Mouse (Mus musculus): ENCODE data around the gene Ms4a4b. TPM values are rescaled to one million over a fixed set of nuclear protein-coding genes. Genes with fewer than 3 reads are reported as not detected.

Gene Ms4a4b
- polyA plus RNA-seq, 2 experiments = 0.30 TPM

DNA sequence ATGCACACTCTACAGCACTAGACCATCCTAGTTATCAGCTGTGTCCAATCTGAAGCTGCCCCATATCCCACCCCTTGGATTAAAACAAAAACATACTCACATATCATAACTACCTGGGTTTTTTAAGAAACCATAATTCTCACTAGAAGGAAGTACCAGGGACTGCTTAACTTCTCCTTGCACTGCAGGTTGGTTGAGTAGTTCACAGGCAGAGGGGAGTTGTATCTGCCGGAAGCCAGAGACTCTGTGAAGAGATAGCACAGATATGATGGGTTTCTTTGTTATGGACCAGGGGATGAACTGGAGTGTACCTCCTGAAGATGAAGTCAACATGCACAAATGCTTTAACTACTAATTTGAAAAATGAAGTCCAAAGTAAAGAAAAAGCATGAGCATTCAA lies 57.4 kb downstream of the Ms4a4b start:
- no peaks in the 10 kb centered on the region for H3K36me3 ChIP-seq (replicated peaks; ENCODE audit: control insufficient read depth, insufficient read depth, low read depth)
- H3K4me2 ChIP-seq (ENCODE audit: low read depth) = no peak overlapping the region
- H3K27ac ChIP-seq = no peak overlapping the region
- TF ChIP-seq CTCF (IDR thresholded peaks at IDR 0.05; ENCODE audit: low read depth) (no peak), EP300 (IDR thresholded peaks at IDR 0.05; ENCODE audit: low read depth) (no peak)
- no peaks in the 10 kb centered on the region for H3K9me3 ChIP-seq (ENCODE audit: control insufficient read depth, low read length)
- H3K4me3 ChIP-seq (ENCODE audit: insufficient read depth in 1 of 2, low read depth in 2 of 2, low read length in 2 of 2) = no peak overlapping the region
- 61% methylated on average over 1 of the region's 1 CpGs for WGBS (ENCODE audit: insufficient replicate concordance)
- no peaks in the 10 kb centered on the region for H3K4me1 ChIP-seq (replicated peaks; ENCODE audit: control insufficient read depth in 2 of 2, insufficient read depth in 2 of 2, low read length in 1 of 2)
- no peaks in the 10 kb centered on the region for H3K27me3 ChIP-seq (ENCODE audit: control insufficient read depth, insufficient read depth, low read length)
- no peak overlapping the region for H3K9ac ChIP-seq (replicated peaks)
- DNase-seq (ENCODE audit: low read depth in 3 of 3, low spot score in 3 of 3) (no peak), ATAC-seq (ENCODE audit: insufficient read depth) (no peak)

DNA sequence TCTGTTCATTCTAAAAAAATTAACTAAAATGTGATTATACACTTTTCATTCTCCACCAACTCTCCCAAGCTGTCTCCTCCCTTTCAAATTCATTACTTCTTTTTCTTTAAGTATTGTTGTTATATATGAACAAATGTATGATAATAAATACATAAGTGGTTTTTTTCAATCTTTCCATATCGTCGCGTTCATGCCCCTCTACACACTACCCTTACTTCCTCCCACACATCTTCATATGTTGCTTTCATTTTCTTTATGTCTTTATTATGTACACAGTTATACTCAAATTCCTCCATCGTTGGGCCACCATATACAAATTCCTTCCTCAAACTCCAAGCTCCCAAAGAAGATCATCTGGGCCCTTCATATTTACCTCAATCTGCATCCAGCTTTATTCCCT lies 58.0 kb downstream of the Ms4a4b start:
- WGBS (ENCODE audit: insufficient replicate concordance) = 66% methylated on average over 4 of the region's 4 CpGs
- H3K9ac ChIP-seq (replicated peaks) = no peak overlapping the region
- H3K4me1 ChIP-seq (replicated peaks; ENCODE audit: control insufficient read depth in 2 of 2, insufficient read depth in 2 of 2, low read length in 1 of 2) = no peaks in the 10 kb centered on the region
- no peak overlapping the region for H3K4me3 ChIP-seq (ENCODE audit: insufficient read depth in 1 of 2, low read depth in 2 of 2, low read length in 2 of 2)
- H3K36me3 ChIP-seq (replicated peaks; ENCODE audit: control insufficient read depth, insufficient read depth, low read depth) = no peaks in the 10 kb centered on the region
- H3K27me3 ChIP-seq (ENCODE audit: control insufficient read depth, insufficient read depth, low read length) = no peaks in the 10 kb centered on the region
- TF ChIP-seq CTCF (IDR thresholded peaks at IDR 0.05; ENCODE audit: low read depth) (no peak), EP300 (IDR thresholded peaks at IDR 0.05; ENCODE audit: low read depth) (no peak)
- ATAC-seq (ENCODE audit: insufficient read depth) (no peak), DNase-seq (ENCODE audit: low read depth in 3 of 3, low spot score in 3 of 3) (no peak)
- H3K4me2 ChIP-seq (ENCODE audit: low read depth) = no peak overlapping the region
- H3K9me3 ChIP-seq (ENCODE audit: control insufficient read depth, low read length) = no peaks in the 10 kb centered on the region
- H3K27ac ChIP-seq = no peak overlapping the region

DNA sequence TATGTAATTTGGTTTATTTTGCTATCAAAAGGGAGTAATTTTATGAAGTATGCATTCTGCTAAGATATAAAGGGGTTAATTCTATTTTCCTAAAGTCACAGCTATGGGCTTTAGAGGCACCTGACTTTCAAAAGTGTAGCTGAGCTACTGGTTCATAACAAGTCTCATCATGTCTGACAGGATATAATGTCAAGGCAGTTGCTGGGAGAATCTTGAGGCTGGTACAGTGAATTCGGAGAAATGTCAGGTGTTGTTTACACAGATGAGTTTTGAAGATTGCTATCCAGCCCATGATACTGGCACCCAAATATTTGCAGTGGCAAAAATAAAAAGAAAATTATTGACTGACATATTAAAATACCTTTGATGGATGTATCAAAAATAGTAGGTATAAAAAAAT lies 61.5 kb downstream of the Ms4a4b start:
- Histone ChIP-seq H3K27ac (no peak overlapping the region), H3K4me2 (ENCODE audit: low read depth) (no peak overlapping the region), H3K4me3 (ENCODE audit: insufficient read depth in 1 of 2, low read depth in 2 of 2, low read length in 2 of 2) (no peak overlapping the region), H3K9me3 (ENCODE audit: control insufficient read depth, low read length) (no peaks in the 10 kb centered on the region), H3K9ac (replicated peaks) (no peak overlapping the region), H3K4me1 (replicated peaks; ENCODE audit: control insufficient read depth in 2 of 2, insufficient read depth in 2 of 2, low read length in 1 of 2) (no peaks in the 10 kb centered on the region), H3K36me3 (replicated peaks; ENCODE audit: control insufficient read depth, insufficient read depth, low read depth) (no peaks in the 10 kb centered on the region), H3K27me3 (ENCODE audit: control insufficient read depth, insufficient read depth, low read length) (no peaks in the 10 kb centered on the region)
- TF ChIP-seq CTCF (IDR thresholded peaks at IDR 0.05; ENCODE audit: low read depth) = no peak
- TF ChIP-seq EP300 (IDR thresholded peaks at IDR 0.05; ENCODE audit: low read depth) = no peak
- 66% methylated on average over 1 of the region's 1 CpGs for WGBS (ENCODE audit: insufficient replicate concordance)
- ATAC-seq (ENCODE audit: insufficient read depth) (no peak), DNase-seq (ENCODE audit: low read depth in 3 of 3, low spot score in 3 of 3) (no peak)

GRCm38 (mm10) chr19:11513458-11513857 lies 70.1 kb downstream of the Ms4a4b start:
- ATAC-seq (ENCODE audit: insufficient read depth) (no peak), DNase-seq (ENCODE audit: low read depth in 3 of 3, low spot score in 3 of 3) (no peak)
- no peaks in the 10 kb centered on the region for H3K27me3 ChIP-seq (ENCODE audit: control insufficient read depth, insufficient read depth, low read length)
- H3K4me2 ChIP-seq (ENCODE audit: low read depth) = no peak overlapping the region
- WGBS (ENCODE audit: insufficient replicate concordance) = 25% methylated on average over 1 of the region's 1 CpGs
- H3K4me3 ChIP-seq (ENCODE audit: insufficient read depth in 1 of 2, low read depth in 2 of 2, low read length in 2 of 2) = no peak overlapping the region
- H3K4me1 ChIP-seq (replicated peaks; ENCODE audit: control insufficient read depth in 2 of 2, insufficient read depth in 2 of 2, low read length in 1 of 2) = no peaks in the 10 kb centered on the region
- no peaks in the 10 kb centered on the region for H3K9me3 ChIP-seq (ENCODE audit: control insufficient read depth, low read length)
- no peak for TF ChIP-seq EP300 (IDR thresholded peaks at IDR 0.05; ENCODE audit: low read depth)
- no peak for TF ChIP-seq CTCF (IDR thresholded peaks at IDR 0.05; ENCODE audit: low read depth)
- no peak overlapping the region for H3K9ac ChIP-seq (replicated peaks)
- H3K27ac ChIP-seq = no peak overlapping the region
- H3K36me3 ChIP-seq (replicated peaks; ENCODE audit: control insufficient read depth, insufficient read depth, low read depth) = no peaks in the 10 kb centered on the region

DNA sequence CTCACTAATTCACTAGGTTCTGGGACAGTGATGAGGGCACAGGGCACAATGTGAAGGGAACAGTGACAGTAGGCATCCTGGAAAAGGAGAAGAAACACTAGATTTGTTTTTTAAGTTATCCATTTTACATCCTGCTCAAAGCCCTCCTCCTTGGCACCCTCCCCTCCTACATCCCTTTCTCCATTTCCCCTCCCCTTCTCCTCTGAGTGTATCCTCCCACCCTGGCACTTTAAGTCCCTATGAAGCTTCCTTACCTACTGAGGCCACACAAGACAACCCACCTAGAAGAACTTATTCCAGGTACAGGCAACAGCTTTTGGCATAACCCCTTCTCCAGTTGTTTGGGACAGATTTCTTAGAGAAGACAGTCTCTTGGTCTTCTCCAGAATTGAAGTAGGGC lies 72.9 kb downstream of the Ms4a4b start, which contains the start of gene Ms4a6b:
Ms4a6b (plus strand) TSS at position 267 of the 400 bp plus-strand sequence.
- Histone ChIP-seq H3K9ac (replicated peaks) (no peak within 1 kb of the TSS), H3K4me1 (replicated peaks; ENCODE audit: control insufficient read depth in 2 of 2, insufficient read depth in 2 of 2, low read length in 1 of 2) (no peaks in the 10 kb centered on the region), H3K36me3 (replicated peaks; ENCODE audit: control insufficient read depth, insufficient read depth, low read depth) (no peaks in the 10 kb centered on the region), H3K9me3 (ENCODE audit: control insufficient read depth, low read length) (no peaks in the 10 kb centered on the region), H3K4me2 (ENCODE audit: low read depth) (no peak within 1 kb of the TSS), H3K27me3 (ENCODE audit: control insufficient read depth, insufficient read depth, low read length) (no peaks in the 10 kb centered on the region), H3K27ac (no peak within 1 kb of the TSS), H3K4me3 (ENCODE audit: insufficient read depth in 1 of 2, low read depth in 2 of 2, low read length in 2 of 2) (no peak within 1 kb of the TSS)
- ATAC-seq (ENCODE audit: insufficient read depth) = no peak
- no peak for TF ChIP-seq EP300 (IDR thresholded peaks at IDR 0.05; ENCODE audit: low read depth)
- no peak for TF ChIP-seq CTCF (IDR thresholded peaks at IDR 0.05; ENCODE audit: low read depth)
- no peak for DNase-seq (ENCODE audit: low read depth in 3 of 3, low spot score in 3 of 3)

Other genes starting within 250 kb of the Ms4a4b start
- not detected in 2 replicates for gene Ms4a13, start 246.8 kb upstream of the Ms4a4b start, polyA plus RNA-seq (2012; rRNA removed)
- gene Ms4a13, start 246.8 kb upstream of the Ms4a4b start, polyA plus RNA-seq (2014; fragmentation: Nextera tagmentation; extraction: Ambion mirVana) = not detected in 2 replicates
- gene Ms4a12, start 211.1 kb upstream of the Ms4a4b start, polyA plus RNA-seq (2012; rRNA removed) = not detected in 2 replicates
- not detected in 2 replicates for gene Ms4a12, start 211.1 kb upstream of the Ms4a4b start, polyA plus RNA-seq (2014; fragmentation: Nextera tagmentation; extraction: Ambion mirVana)
- gene Ms4a1, start 177.3 kb upstream of the Ms4a4b start, polyA plus RNA-seq (2012; rRNA removed) = not detected in 2 replicates
- not detected in 2 replicates for gene Ms4a1, start 177.3 kb upstream of the Ms4a4b start, polyA plus RNA-seq (2014; fragmentation: Nextera tagmentation; extraction: Ambion mirVana)
- not detected in 2 replicates for gene Ms4a5, start 159.7 kb upstream of the Ms4a4b start, polyA plus RNA-seq (2012; rRNA removed)
- not detected in 2 replicates for gene Ms4a5, start 159.7 kb upstream of the Ms4a4b start, polyA plus RNA-seq (2014; fragmentation: Nextera tagmentation; extraction: Ambion mirVana)
- gene Ms4a14, start 129.1 kb upstream of the Ms4a4b start, polyA plus RNA-seq (2012; rRNA removed) = 0.02 TPM in 2 replicates
- gene Ms4a14, start 129.1 kb upstream of the Ms4a4b start, polyA plus RNA-seq (2014; fragmentation: Nextera tagmentation; extraction: Ambion mirVana) = not detected in 2 replicates
- gene Ms4a7, start 107.4 kb upstream of the Ms4a4b start, polyA plus RNA-seq (2012; rRNA removed) = 0.48 and 0.61 TPM in 2 replicates
- gene Ms4a7, start 107.4 kb upstream of the Ms4a4b start, polyA plus RNA-seq (2014; fragmentation: Nextera tagmentation; extraction: Ambion mirVana) = 0.75 and 1.4 TPM in 2 replicates
- 0.19 and 0.25 TPM in 2 replicates for gene Ms4a4a, start 68.0 kb upstream of the Ms4a4b start, polyA plus RNA-seq (2012; rRNA removed)
- 0.32 TPM in 1 of 2 replicates, not detected in the other for gene Ms4a4a, start 68.0 kb upstream of the Ms4a4b start, polyA plus RNA-seq (2014; fragmentation: Nextera tagmentation; extraction: Ambion mirVana)
- 0.32 and 0.36 TPM in 2 replicates for gene Ms4a4c, start 38.8 kb upstream of the Ms4a4b start, polyA plus RNA-seq (2012; rRNA removed)
- gene Ms4a4c, start 38.8 kb upstream of the Ms4a4b start, polyA plus RNA-seq (2014; fragmentation: Nextera tagmentation; extraction: Ambion mirVana) = 0.85 and 1.5 TPM in 2 replicates
- 2.8 and 4.2 TPM in 2 replicates for gene Ms4a6c, start 25.8 kb downstream of the Ms4a4b start, polyA plus RNA-seq (2012; rRNA removed)
- 6.0 and 6.3 TPM in 2 replicates for gene Ms4a6c, start 25.8 kb downstream of the Ms4a4b start, polyA plus RNA-seq (2014; fragmentation: Nextera tagmentation; extraction: Ambion mirVana)
- gene Gm8369, start 42.4 kb downstream of the Ms4a4b start, polyA plus RNA-seq (2012; rRNA removed) = 0.07 TPM in 1 of 2 replicates, not detected in the other
- gene Gm8369, start 42.4 kb downstream of the Ms4a4b start, polyA plus RNA-seq (2014; fragmentation: Nextera tagmentation; extraction: Ambion mirVana) = not detected in 2 replicates
- 0.74 and 1.7 TPM in 2 replicates for gene Ms4a6b, start 73.0 kb downstream of the Ms4a4b start, polyA plus RNA-seq (2012; rRNA removed)
- 2.1 and 2.2 TPM in 2 replicates for gene Ms4a6b, start 73.0 kb downstream of the Ms4a4b start, polyA plus RNA-seq (2014; fragmentation: Nextera tagmentation; extraction: Ambion mirVana)
- gene Ms4a4d, start 93.2 kb downstream of the Ms4a4b start, polyA plus RNA-seq (2012; rRNA removed) = 0.09 and 0.12 TPM in 2 replicates
- 0.20 TPM in 2 replicates for gene Ms4a4d, start 93.2 kb downstream of the Ms4a4b start, polyA plus RNA-seq (2014; fragmentation: Nextera tagmentation; extraction: Ambion mirVana)
- 1.7 and 2.4 TPM in 2 replicates for gene Ms4a6d, start 161.3 kb downstream of the Ms4a4b start, polyA plus RNA-seq (2012; rRNA removed)
- 4.1 and 5.4 TPM in 2 replicates for gene Ms4a6d, start 161.3 kb downstream of the Ms4a4b start, polyA plus RNA-seq (2014; fragmentation: Nextera tagmentation; extraction: Ambion mirVana)
- gene Ms4a2, start 180.2 kb downstream of the Ms4a4b start, polyA plus RNA-seq (2012; rRNA removed) = 0.25 and 0.58 TPM in 2 replicates
- 0.77 and 1.6 TPM in 2 replicates for gene Ms4a2, start 180.2 kb downstream of the Ms4a4b start, polyA plus RNA-seq (2014; fragmentation: Nextera tagmentation; extraction: Ambion mirVana)
- 11.1 and 12.4 TPM in 2 replicates for gene Ms4a3, start 197.3 kb downstream of the Ms4a4b start, polyA plus RNA-seq (2012; rRNA removed)
- gene Ms4a3, start 197.3 kb downstream of the Ms4a4b start, polyA plus RNA-seq (2014; fragmentation: Nextera tagmentation; extraction: Ambion mirVana) = 22.9 and 38.3 TPM in 2 replicates
- gene Oosp2, start 217.0 kb downstream of the Ms4a4b start, polyA plus RNA-seq (2012; rRNA removed) = 0.17 and 0.36 TPM in 2 replicates
- 0.66 and 0.77 TPM in 2 replicates for gene Oosp2, start 217.0 kb downstream of the Ms4a4b start, polyA plus RNA-seq (2014; fragmentation: Nextera tagmentation; extraction: Ambion mirVana)
- gene Oosp1, start 247.6 kb downstream of the Ms4a4b start, polyA plus RNA-seq (2012; rRNA removed) = 0.04 and 0.08 TPM in 2 replicates
- gene Oosp1, start 247.6 kb downstream of the Ms4a4b start, polyA plus RNA-seq (2014; fragmentation: Nextera tagmentation; extraction: Ambion mirVana) = 0.22 TPM in 1 of 2 replicates, not detected in the other